Mouse (Mus musculus) kidney, adult 2 months (tissue): Measurements from ENCODE around the gene Gm21958.

Experiments
- CTCF ChIP-seq: fragments of 200-500 bp; conservative IDR thresholded peaks from 2 replicates; pipeline ENCODE4 v1.5.1; 2011; ENCODE audit warnings: low read depth, mild to moderate bottlenecking, control low read depth, low read length, moderate library complexity, mixed read lengths; ENCODE audit not compliant: insufficient read depth, insufficient read length
- POLR2A ChIP-seq: fragments of 200-500 bp; IDR thresholded peaks from one replicate; pipeline ENCODE4 v1.6.1; 2011; ENCODE audit warnings: low read depth, low read length, control low read depth

DNA sequence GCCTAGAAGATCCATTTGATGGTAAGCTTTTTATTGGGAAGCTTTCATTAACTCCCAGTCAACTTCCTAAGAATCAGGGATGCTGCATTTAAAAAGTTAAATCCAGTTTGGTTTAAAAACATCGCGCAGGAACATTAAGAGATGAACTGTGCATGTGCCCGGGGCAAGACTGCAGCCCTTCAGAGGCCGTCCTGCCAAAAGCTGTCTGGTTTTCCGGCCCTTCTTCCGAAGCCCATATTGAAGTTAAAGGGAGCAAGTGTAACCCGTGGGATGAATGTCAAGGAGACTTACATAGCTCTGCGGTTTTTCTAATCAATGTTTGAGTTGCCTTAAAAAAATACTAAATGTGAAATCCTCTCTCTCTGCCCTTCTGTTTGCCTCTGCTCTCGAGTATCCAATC lies 45.1 kb upstream of the Gm21958 start:
- no peak for TF ChIP-seq POLR2A
- TF ChIP-seq CTCF, result no peak
